Mouse (Mus musculus) small intestine, adult 2 months (tissue): ENCODE results near the gene Tpm1. TPM values are rescaled to one million over a fixed set of nuclear protein-coding genes. Genes with fewer than 3 reads are reported as not detected.
A peak's percentile ranks its signal among the peaks of the same experiment; 100 is the strongest.

Experiments used
- H3K27ac ChIP-seq: fragments of 200-500 bp; 2 replicates; pipeline ENCODE4 v1.5.1; 2012; ENCODE audit warnings: low read depth, low read length, control low read depth, inconsistent platforms; ENCODE audit not compliant: insufficient read depth
- H3K27me3 ChIP-seq: fragments of 200-500 bp; 2 replicates; pipeline ENCODE4 v1.6.1; 2012; ENCODE audit warnings: mild to moderate bottlenecking, moderate library complexity, low read length, inconsistent platforms; ENCODE audit not compliant: control insufficient read depth, insufficient read depth
- H3K36me3 ChIP-seq: fragments of 200-500 bp; 2 replicates; pipeline ENCODE4 v1.6.1; 2012; ENCODE audit warnings: mild to moderate bottlenecking, low read length, control low read depth, inconsistent platforms; ENCODE audit not compliant: control insufficient read depth, insufficient read depth
- H3K4me1 ChIP-seq: fragments of 200-500 bp; 2 replicates; pipeline ENCODE4 v1.6.1; 2012; ENCODE audit warnings: low read length, inconsistent platforms, mixed read lengths; ENCODE audit not compliant: control insufficient read depth, insufficient read depth, insufficient read length
- H3K4me3 ChIP-seq: fragments of 200-500 bp; 2 replicates; pipeline ENCODE4 v1.5.1; 2012; ENCODE audit warnings: low read depth, mild to moderate bottlenecking, control low read depth, inconsistent platforms, low read length, moderate library complexity
- CTCF ChIP-seq: fragments of 200-500 bp; IDR thresholded peaks from 2 replicates; pipeline ENCODE4 v1.5.1; 2012; ENCODE audit warnings: low read depth, mild to moderate bottlenecking, control low read depth, inconsistent platforms, low read length, moderate library complexity, mixed read lengths; ENCODE audit not compliant: insufficient replicate concordance, insufficient read length; ENCODE audit errors: extremely low read depth
- POLR2A ChIP-seq: fragments of 200-500 bp; IDR thresholded peaks from 2 replicates; pipeline ENCODE4 v1.6.1; 2012; ENCODE audit warnings: low read depth, mild to moderate bottlenecking, control low read depth, inconsistent platforms, low read length, moderate library complexity
- WGBS: fragments of 180-500 bp; shearing (Covaris S2); methylation state at CpG from one replicate; pipeline ENCODE4 v1.1.7; 2018; 5-methylcytosine and 5-hydroxymethylcytosine counted together
- polyA plus RNA-seq: library from polyadenylated mRNA; depleted of rRNA; stranded (reverse); fragments of >200 nt; gene quantifications from 2 replicates; pipeline ENCODE4 v1.2.3, GENCODE M21; 2012

Tpm1 gene
- polyA plus RNA-seq, 1 experiment, result 242 TPM

DNA sequence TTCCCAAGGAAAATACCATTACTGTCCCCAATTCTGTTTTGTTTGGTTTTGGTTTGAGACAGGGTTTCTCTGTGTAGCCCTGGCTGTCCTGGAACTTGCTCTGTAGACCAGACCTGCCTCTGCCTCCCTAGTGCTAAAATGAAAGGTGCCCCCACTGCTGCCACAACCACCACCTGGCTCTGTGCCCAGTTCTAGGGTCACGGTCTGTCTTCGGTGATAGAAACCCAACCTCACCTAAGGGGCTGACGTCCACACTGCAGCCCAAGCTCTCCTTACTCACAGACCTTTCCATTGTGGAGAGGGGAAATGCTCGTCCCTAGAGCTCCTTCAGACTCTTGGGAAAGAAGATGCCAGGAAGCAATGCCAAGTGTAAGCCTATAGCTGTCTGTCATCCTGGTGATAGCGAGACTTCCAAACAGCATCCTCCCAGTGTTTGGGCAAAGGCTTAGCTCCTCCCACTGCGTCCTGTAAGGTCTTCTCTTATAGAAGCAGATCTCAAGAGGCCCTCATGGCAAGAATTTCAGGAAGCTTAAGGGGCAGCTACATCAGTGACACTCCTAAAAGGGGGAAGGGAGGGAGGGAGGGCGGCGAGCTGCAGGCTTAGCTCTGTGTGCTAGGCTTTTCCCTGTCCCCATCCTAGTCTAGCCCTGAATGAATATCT is 57.3 kb downstream of the Tpm1 start:
- Histone ChIP-seq H3K36me3 (no peaks in the 10 kb centered on the region), H3K27ac (no peak overlapping the region), H3K4me3 (no peak overlapping the region), H3K27me3 (no peaks in the 10 kb centered on the region), H3K4me1 (peaks cover 20% of the 10 kb centered on the region)
- TF ChIP-seq POLR2A, result no peak
- no peak for TF ChIP-seq CTCF
- WGBS, result 58% methylated on average over 8 of the region's 8 CpGs

GRCm38 (mm10) chr9:66991021-66991749 is 58.0 kb downstream of the Tpm1 start:
- peaks cover 20% of the 10 kb centered on the region for H3K4me1 ChIP-seq
- 45% methylated on average over 9 of the region's 9 CpGs for WGBS
- H3K27ac ChIP-seq, result no peak overlapping the region
- TF ChIP-seq POLR2A, result no peak
- no peak for TF ChIP-seq CTCF
- H3K27me3 ChIP-seq, result no peaks in the 10 kb centered on the region
- no peak overlapping the region for H3K4me3 ChIP-seq
- no peaks in the 10 kb centered on the region for H3K36me3 ChIP-seq

- no peak overlapping the region for H3K27ac ChIP-seq
- H3K27me3 ChIP-seq, result no peaks in the 10 kb centered on the region
Measured at GRCm38 (mm10) chr9:66990046-66990445, 59.2 kb downstream of the Tpm1 start.

DNA sequence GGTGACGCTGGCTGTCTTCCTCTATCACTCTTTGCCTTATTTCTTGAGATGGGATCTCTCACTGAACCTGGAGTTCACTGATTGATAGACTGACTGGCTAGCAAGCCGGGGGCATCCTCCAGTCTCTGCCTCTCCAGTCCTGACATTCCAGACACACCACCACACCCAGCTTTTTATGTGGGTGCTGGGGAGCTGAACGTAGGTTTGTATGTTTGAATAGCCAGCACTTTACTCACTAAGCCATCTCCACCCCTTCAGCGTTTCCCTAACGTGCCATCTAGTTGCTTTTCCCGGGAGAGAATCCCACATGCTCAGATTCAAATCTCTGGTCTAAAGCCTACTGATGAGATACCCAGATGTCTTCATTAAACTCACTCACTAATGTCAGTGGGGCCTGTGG is 59.6 kb downstream of the Tpm1 start:
- peaks cover 20% of the 10 kb centered on the region for H3K4me1 ChIP-seq
- H3K27ac ChIP-seq, result peak overlapping the region; percentile 67; the same call in 1 of the 2 replicates
- no peak overlapping the region for H3K4me3 ChIP-seq
- TF ChIP-seq CTCF, result no peak
- no peak for TF ChIP-seq POLR2A
- no peaks in the 10 kb centered on the region for H3K27me3 ChIP-seq
- H3K36me3 ChIP-seq, result no peaks in the 10 kb centered on the region
- 43% methylated on average over 6 of the region's 6 CpGs for WGBS

More at GRCm38 (mm10) chr9:66990046-66990445, 59.2 kb downstream of the Tpm1 start:
- Histone ChIP-seq H3K4me3 (no peak overlapping the region), H3K36me3 (no peaks in the 10 kb centered on the region), H3K4me1 (peaks cover 20% of the 10 kb centered on the region)
- WGBS, result 78% methylated on average over 5 of the region's 5 CpGs
- no peak for TF ChIP-seq POLR2A
- TF ChIP-seq CTCF, result no peak

DNA sequence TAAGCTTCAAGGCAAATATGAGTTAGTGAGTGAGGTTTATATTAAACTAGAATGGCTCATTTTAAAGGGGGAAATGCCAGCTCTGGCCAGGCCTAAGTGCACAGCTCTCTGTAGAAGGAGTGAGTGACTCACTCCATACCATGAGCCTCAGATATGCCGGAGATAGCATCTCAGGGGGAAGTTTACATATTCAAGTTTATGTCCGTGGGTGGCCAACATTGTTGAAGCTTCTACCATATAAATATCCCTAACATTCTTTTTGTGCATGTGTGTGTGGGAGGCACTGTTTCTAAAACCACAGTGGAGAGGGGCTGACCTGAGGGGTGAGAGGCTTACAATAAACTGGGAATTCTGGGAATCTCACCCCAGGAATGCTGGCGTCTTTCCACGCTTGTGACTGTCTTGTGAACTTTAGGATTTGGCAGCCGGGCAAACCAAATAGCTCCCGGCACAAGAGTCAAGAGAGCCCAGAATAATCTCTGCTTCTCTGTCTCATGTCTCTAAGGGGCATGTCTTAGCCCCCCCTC is 60.3 kb downstream of the Tpm1 start:
- 0 out of 2 replicates have a peak overlapping the region, but pooled peaks have one; percentile 7 for H3K27ac ChIP-seq
- H3K36me3 ChIP-seq, result no peaks in the 10 kb centered on the region
- H3K4me1 ChIP-seq, result peaks cover 17% of the 10 kb centered on the region
- no peaks in the 10 kb centered on the region for H3K27me3 ChIP-seq
- WGBS, result 13% methylated on average over 6 of the region's 6 CpGs
- no peak for TF ChIP-seq POLR2A
- no peak for TF ChIP-seq CTCF
- no peak overlapping the region for H3K4me3 ChIP-seq

- TF ChIP-seq POLR2A (no peak), CTCF (no peak)
- H3K36me3 ChIP-seq, result no peaks in the 10 kb centered on the region
- no peak overlapping the region for H3K4me3 ChIP-seq
- peaks cover 14% of the 10 kb centered on the region for H3K4me1 ChIP-seq
- 70% methylated on average over 11 of the region's 11 CpGs for WGBS
- H3K27me3 ChIP-seq, result no peaks in the 10 kb centered on the region
- peak overlapping the region; percentile 7; the same call in 1 of the 2 replicates for H3K27ac ChIP-seq
Measured at GRCm38 (mm10) chr9:66988198-66988887, 60.9 kb downstream of the Tpm1 start.
